Mouse (Mus musculus) intestine, embryonic 15.5 days (tissue): Measurements from ENCODE around the gene Actl6a. TPM values are rescaled to one million over a fixed set of nuclear protein-coding genes. Genes with fewer than 3 reads are reported as not detected.

Source experiments
- ATAC-seq: fragments of 200-750 bp; cut with Nextera tagmentation; 2 replicates; pipeline ENCODE4 v1.8.0; 2017; ENCODE audit warnings: moderate TSS enrichment, moderate library complexity
- H3K27ac ChIP-seq: fragments of 300-500 bp; sonication (generic); 2 replicates; pipeline ENCODE4 v1.5.1; 2015; ENCODE audit warnings: mild to moderate bottlenecking, inconsistent platforms
- H3K27me3 ChIP-seq: fragments of 300-500 bp; sonication (generic); replicated peaks from 2 replicates; pipeline ENCODE4 v1.6.1; 2015; ENCODE audit warnings: inconsistent platforms
- H3K36me3 ChIP-seq: fragments of 300-500 bp; sonication (generic); 2 replicates; pipeline ENCODE4 v1.6.1; 2015; ENCODE audit warnings: inconsistent platforms
- H3K4me1 ChIP-seq: fragments of 300-500 bp; sonication (generic); replicated peaks from 2 replicates; pipeline ENCODE4 v1.6.1; 2015; ENCODE audit warnings: inconsistent platforms
- H3K4me2 ChIP-seq: fragments of 300-500 bp; sonication (generic); replicated peaks from 2 replicates; pipeline ENCODE4 v1.6.1; 2015; ENCODE audit warnings: mild to moderate bottlenecking, inconsistent platforms
- H3K4me3 ChIP-seq: fragments of 300-500 bp; sonication (generic); replicated peaks from 2 replicates; pipeline ENCODE4 v1.5.1; 2015; ENCODE audit warnings: inconsistent platforms
- H3K9ac ChIP-seq: fragments of 300-500 bp; sonication (generic); 2 replicates; pipeline ENCODE4 v1.6.1; 2015; ENCODE audit warnings: inconsistent platforms
- H3K9me3 ChIP-seq: fragments of 300-500 bp; sonication (generic); 2 replicates; pipeline ENCODE4 v1.6.1; 2016; ENCODE audit warnings: inconsistent platforms
- WGBS: fragments of 180-500 bp; shearing (Covaris S2); methylation state at CpG from one replicate; pipeline ENCODE4 v1.1.7; 2015; 5-methylcytosine and 5-hydroxymethylcytosine counted together
- polyA plus RNA-seq: library from polyadenylated mRNA; unstranded; fragments of >200 nt; fragmentation: Nextera tagmentation; extraction: Ambion mirVana; gene quantifications from 2 replicates; pipeline ENCODE4 v1.2.1, GENCODE M21; 2015

The Actl6a gene
- polyA plus RNA-seq, 1 experiment from 2014 or later: 144 TPM

DNA sequence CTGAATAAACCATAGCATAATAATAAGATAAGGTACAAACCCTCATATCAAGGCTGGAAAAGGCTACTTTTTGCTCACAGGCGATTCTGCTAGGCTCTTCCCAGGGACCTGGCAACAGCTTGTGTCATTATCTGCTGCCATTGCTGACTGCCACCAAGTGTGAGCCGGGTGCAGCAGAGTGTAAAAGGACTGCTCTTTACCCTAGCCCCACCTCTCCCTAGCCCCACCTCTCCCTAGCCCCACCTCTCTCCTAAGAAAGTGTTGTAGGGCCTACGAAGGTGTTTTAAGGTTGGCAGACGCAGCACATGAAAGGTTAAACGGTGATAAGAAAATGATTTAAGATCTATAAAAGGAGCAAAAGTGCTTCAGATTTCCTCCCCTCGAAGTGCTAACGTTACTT, 57.8 kb downstream of the Actl6a start:
- Histone ChIP-seq H3K4me1 (no peaks in the 10 kb centered on the region), H3K9me3 (no peaks in the 10 kb centered on the region), H3K4me3 (no peak overlapping the region), H3K27ac (no peak overlapping the region), H3K9ac (no peak overlapping the region), H3K27me3 (no peaks in the 10 kb centered on the region), H3K36me3 (no peaks in the 10 kb centered on the region), H3K4me2 (no peak overlapping the region)
- 44% methylated on average over 7 of the region's 7 CpGs for WGBS
- ATAC-seq: peak; percentile 55; the same call in 1 of the 2 replicates

DNA sequence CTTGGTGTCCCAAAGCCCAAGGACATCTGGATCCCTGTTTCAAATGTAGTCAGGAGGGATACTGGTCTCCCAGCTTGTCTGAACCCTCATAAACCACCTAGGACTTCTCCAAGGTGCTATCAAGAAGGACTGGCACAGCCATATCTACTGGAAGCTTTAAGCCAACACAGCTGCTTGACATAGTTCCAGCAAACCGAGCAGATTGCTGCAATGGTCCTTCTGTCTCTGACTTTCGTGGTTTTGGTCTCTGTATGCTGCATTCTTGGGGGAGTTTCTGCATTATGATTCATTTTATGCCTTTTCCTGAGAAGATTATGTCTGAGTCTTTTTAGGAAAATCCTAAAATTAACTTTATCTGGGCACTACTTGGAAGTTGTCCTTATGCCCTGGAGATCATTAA, 64.7 kb downstream of the Actl6a start:
- no peak overlapping the region for H3K4me3 ChIP-seq
- H3K9ac ChIP-seq: no peak overlapping the region
- H3K27me3 ChIP-seq: no peaks in the 10 kb centered on the region
- no peaks in the 10 kb centered on the region for H3K4me1 ChIP-seq
- H3K9me3 ChIP-seq: no peaks in the 10 kb centered on the region
- no peak overlapping the region for H3K4me2 ChIP-seq
- H3K36me3 ChIP-seq: no peaks in the 10 kb centered on the region
- WGBS: 70% methylated on average over 2 of the region's 2 CpGs
- no peak overlapping the region for H3K27ac ChIP-seq
- no peak for ATAC-seq

Other genes starting within 250 kb of the Actl6a start
- not detected in 2 replicates for gene Kcnmb3, start 214.1 kb upstream of the Actl6a start, polyA plus RNA-seq
- gene Zfp639, start 196.0 kb upstream of the Actl6a start, polyA plus RNA-seq: 28.2 and 32.9 TPM in 2 replicates
- 27.3 and 29.7 TPM in 2 replicates for gene Mfn1, start 176.8 kb upstream of the Actl6a start, polyA plus RNA-seq
- gene Gnb4, start 89.7 kb upstream of the Actl6a start, polyA plus RNA-seq: 52.4 and 53.4 TPM in 2 replicates
- gene Ndufb5, start 30.7 kb downstream of the Actl6a start, polyA plus RNA-seq: 372 and 411 TPM in 2 replicates
- 40.2 and 43.2 TPM in 2 replicates for gene Mrpl47, start 31.3 kb downstream of the Actl6a start, polyA plus RNA-seq
- gene Usp13, start 111.2 kb downstream of the Actl6a start, polyA plus RNA-seq: 2.5 and 4.3 TPM in 2 replicates